Mouse (Mus musculus): ENCODE results near the gene Psmb10.

DNA sequence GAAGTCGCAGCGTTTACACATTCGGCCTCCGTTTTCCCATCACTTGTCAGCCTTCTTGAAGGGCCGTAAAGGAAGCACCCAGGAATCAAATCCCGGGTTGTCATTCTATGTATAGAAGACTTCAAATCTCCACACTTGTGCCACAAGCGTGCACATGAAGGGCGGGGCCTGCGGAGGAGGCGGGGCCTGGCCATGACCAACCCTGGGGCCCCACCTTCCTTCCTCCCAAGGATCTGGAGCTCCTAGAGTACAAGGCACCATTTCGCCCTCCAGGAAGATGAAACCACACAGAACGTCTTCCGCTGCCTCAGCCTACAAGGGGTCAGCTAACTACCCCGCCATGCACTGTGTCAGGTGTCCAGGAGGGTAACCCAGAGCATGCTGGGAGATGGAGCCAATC lies 22.9 kb upstream of the Psmb10 start:
- no peak for TF ChIP-seq CTCF (IDR thresholded peaks at IDR 0.05; ENCODE audit: low read depth)
- no peak for TF ChIP-seq EP300 (IDR thresholded peaks at IDR 0.05; ENCODE audit: low read depth)
